Mouse (Mus musculus) forebrain, embryonic 16.5 days (tissue): ENCODE measurements around the gene Lce6a. TPM values are rescaled to one million over a fixed set of nuclear protein-coding genes. Genes with fewer than 3 reads are reported as not detected.

Experiments
- ATAC-seq: fragments of 200-750 bp; cut with Nextera tagmentation; 2 replicates; pipeline ENCODE4 v1.8.0; 2017; ENCODE audit warnings: mild to moderate bottlenecking, moderate library complexity
- H3K27ac ChIP-seq: fragments of 300-500 bp; sonication (generic); 2 replicates; pipeline ENCODE4 v1.5.1; 2014; ENCODE audit warnings: low read length, control low read depth
- H3K27me3 ChIP-seq: fragments of 300-500 bp; sonication (generic); replicated peaks from 2 replicates; pipeline ENCODE4 v1.6.1; 2014; ENCODE audit warnings: low read length; ENCODE audit not compliant: control insufficient read depth, insufficient read depth
- H3K36me3 ChIP-seq: fragments of 300-500 bp; sonication (generic); 2 replicates; pipeline ENCODE4 v1.6.1; 2014; ENCODE audit not compliant: control insufficient read depth, insufficient read depth
- H3K4me1 ChIP-seq: fragments of 300-500 bp; sonication (generic); replicated peaks from 2 replicates; pipeline ENCODE4 v1.6.1; 2014; ENCODE audit warnings: low read length; ENCODE audit not compliant: control insufficient read depth, insufficient read depth
- H3K4me2 ChIP-seq: fragments of 300-500 bp; sonication (generic); 2 replicates; pipeline ENCODE4 v1.6.1; 2014; ENCODE audit warnings: mild to moderate bottlenecking, low read length, control low read depth
- H3K4me3 ChIP-seq: fragments of 300-500 bp; sonication (generic); replicated peaks from 2 replicates; pipeline ENCODE4 v1.5.1; 2014; ENCODE audit warnings: mild to moderate bottlenecking, low read length, control low read depth
- H3K9ac ChIP-seq: fragments of 300-500 bp; sonication (generic); replicated peaks from 2 replicates; pipeline ENCODE4 v1.6.1; 2014; ENCODE audit warnings: low read depth, low read length, control low read depth
- H3K9me3 ChIP-seq: fragments of 300-500 bp; sonication (generic); 2 replicates; pipeline ENCODE4 v1.6.1; 2016; ENCODE audit warnings: low read length; ENCODE audit not compliant: control insufficient read depth
- WGBS: fragments of 180-500 bp; shearing (Covaris S2); extraction: QIAGEN DNeasy Blood & Tissue Kit; methylation state at CpG from one replicate; pipeline ENCODE4 v1.1.7; 2014; 5-methylcytosine and 5-hydroxymethylcytosine counted together
- polyA plus RNA-seq: library from polyadenylated mRNA; unstranded; fragments of >200 nt; fragmentation: Nextera tagmentation; extraction: Ambion mirVana; gene quantifications from 2 replicates; pipeline ENCODE4 v1.2.1, GENCODE M21; 2015

Lce6a gene
- polyA plus RNA-seq, 1 experiment from 2014 or later = not detected

DNA sequence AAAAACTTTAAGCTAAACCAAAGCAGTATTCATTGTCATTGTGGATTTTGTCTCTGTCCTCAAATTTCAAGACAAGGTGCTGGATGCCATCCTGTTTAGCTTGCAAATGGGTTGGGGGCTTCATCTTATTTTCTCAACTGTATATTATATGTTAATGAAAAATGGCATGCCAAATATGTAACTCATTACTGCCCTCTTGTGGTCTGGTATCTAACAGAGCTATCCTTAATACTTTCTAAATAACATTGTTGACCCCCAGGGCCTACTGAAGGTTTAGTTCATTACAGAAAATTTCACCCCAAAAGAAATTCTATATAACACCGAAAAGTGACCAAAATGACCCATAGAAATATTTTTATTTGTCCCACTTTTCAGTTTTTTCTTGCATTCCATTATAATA, 19.3 kb downstream of the Lce6a start:
- Histone ChIP-seq H3K4me3 (no peak overlapping the region), H3K27me3 (no peaks in the 10 kb centered on the region), H3K4me1 (no peaks in the 10 kb centered on the region), H3K9me3 (no peaks in the 10 kb centered on the region; the same call in 1 of the 2 replicates), H3K27ac (no peak overlapping the region), H3K36me3 (no peaks in the 10 kb centered on the region), H3K9ac (no peak overlapping the region), H3K4me2 (no peak overlapping the region)
- no peak for ATAC-seq
- WGBS = 38% methylated on average over 1 of the region's 1 CpGs

DNA sequence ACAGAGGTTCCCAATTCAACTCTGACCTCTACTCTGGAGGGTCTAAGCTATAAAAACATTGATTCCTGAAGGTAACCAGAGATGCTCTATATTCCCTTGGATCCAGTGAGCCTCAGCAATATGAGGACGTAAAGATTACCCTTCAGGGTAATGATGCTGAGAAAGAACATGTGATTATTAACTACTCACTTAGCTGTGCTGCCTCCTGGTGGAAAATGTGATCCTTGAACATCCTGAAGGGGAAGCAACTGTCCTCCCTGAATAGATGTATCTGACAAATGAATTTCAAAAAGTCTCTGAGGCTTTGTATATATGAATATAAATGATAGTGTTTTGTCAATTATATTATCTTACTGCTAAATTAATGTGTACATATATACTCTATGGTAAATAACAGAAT, 21.0 kb downstream of the Lce6a start:
- no peaks in the 10 kb centered on the region for H3K27me3 ChIP-seq
- no peak overlapping the region for H3K9ac ChIP-seq
- no peaks in the 10 kb centered on the region for H3K36me3 ChIP-seq
- ATAC-seq = no peak
- no peaks in the 10 kb centered on the region; the same call in 1 of the 2 replicates for H3K9me3 ChIP-seq
- H3K4me2 ChIP-seq = no peak overlapping the region
- H3K27ac ChIP-seq = no peak overlapping the region
- WGBS = 54% methylated on average over 1 of the region's 1 CpGs
- no peaks in the 10 kb centered on the region for H3K4me1 ChIP-seq
- no peak overlapping the region for H3K4me3 ChIP-seq

- H3K36me3 ChIP-seq = no peaks in the 10 kb centered on the region
- no peaks in the 10 kb centered on the region for H3K27me3 ChIP-seq
- H3K9ac ChIP-seq = no peak overlapping the region
- H3K4me2 ChIP-seq = no peak overlapping the region
- no peak for ATAC-seq
- no peaks in the 10 kb centered on the region; the same call in 1 of the 2 replicates for H3K9me3 ChIP-seq
- H3K27ac ChIP-seq = no peak overlapping the region
- H3K4me1 ChIP-seq = no peaks in the 10 kb centered on the region
- H3K4me3 ChIP-seq = no peak overlapping the region
These were observed 21.5 kb downstream of the Lce6a start for GRCm38 (mm10) chr3:92599973-92600372.

- Histone ChIP-seq H3K27ac (no peak overlapping the region), H3K36me3 (no peaks in the 10 kb centered on the region), H3K4me3 (no peak overlapping the region), H3K27me3 (no peaks in the 10 kb centered on the region), H3K9me3 (no peaks in the 10 kb centered on the region; the same call in 1 of the 2 replicates), H3K9ac (no peak overlapping the region), H3K4me2 (no peak overlapping the region), H3K4me1 (no peaks in the 10 kb centered on the region)
- 91% methylated on average over 2 of the region's 2 CpGs for WGBS
- ATAC-seq = no peak
These were observed 23.0 kb downstream of the Lce6a start for GRCm38 (mm10) chr3:92598429-92598828.

GRCm38 (mm10) chr3:92588858-92589257, 32.6 kb downstream of the Lce6a start, which contains the start of gene Smcp:
Gene Smcp (minus strand): TSS chr3:92588997.
- no peaks in the 10 kb centered on the region for H3K4me1 ChIP-seq
- H3K27me3 ChIP-seq = no peaks in the 10 kb centered on the region
- no peak within 1 kb of the TSS for H3K4me3 ChIP-seq
- H3K36me3 ChIP-seq = no peaks in the 10 kb centered on the region
- ATAC-seq = no peak
- no peak within 1 kb of the TSS for H3K4me2 ChIP-seq
- no peak within 1 kb of the TSS for H3K9ac ChIP-seq
- H3K27ac ChIP-seq = no peak within 1 kb of the TSS
- no peaks in the 10 kb centered on the region for H3K9me3 ChIP-seq
- WGBS = 89% methylated on average over 1 of the region's 1 CpGs

DNA sequence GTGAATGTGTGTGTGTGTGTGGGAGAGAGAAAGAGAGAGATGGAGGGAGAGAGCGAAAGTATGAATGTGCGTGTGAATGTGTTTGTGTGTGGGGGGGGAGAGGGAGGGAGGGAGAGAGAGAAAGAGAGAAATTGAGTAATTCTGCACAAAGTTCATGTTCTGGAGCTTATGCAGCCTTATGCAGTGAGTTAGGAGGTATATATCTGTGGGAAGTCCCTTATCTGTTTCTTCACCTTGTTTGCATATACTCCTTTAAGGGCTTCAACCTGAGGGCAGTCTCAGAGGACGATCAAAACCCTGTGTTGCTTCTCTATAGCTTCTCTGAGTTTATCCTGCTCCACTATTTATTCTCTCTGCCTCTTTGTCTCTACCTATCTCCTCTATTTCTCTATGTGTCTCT, 34.3 kb downstream of the Lce6a start:
- Histone ChIP-seq H3K27me3 (no peaks in the 10 kb centered on the region), H3K9ac (no peak overlapping the region), H3K4me2 (no peak overlapping the region), H3K9me3 (no peaks in the 10 kb centered on the region), H3K4me1 (no peaks in the 10 kb centered on the region), H3K27ac (no peak overlapping the region), H3K36me3 (no peaks in the 10 kb centered on the region), H3K4me3 (no peak overlapping the region)
- WGBS = 93% methylated on average over 3 of the region's 3 CpGs
- ATAC-seq = no peak

- no peak for ATAC-seq
- Histone ChIP-seq H3K9ac (no peak overlapping the region), H3K27me3 (no peaks in the 10 kb centered on the region), H3K9me3 (no peaks in the 10 kb centered on the region), H3K4me1 (no peaks in the 10 kb centered on the region), H3K36me3 (no peaks in the 10 kb centered on the region), H3K4me2 (no peak overlapping the region), H3K4me3 (no peak overlapping the region), H3K27ac (no peak overlapping the region)
- 76% methylated on average over 1 of the region's 1 CpGs for WGBS
These were observed 36.4 kb downstream of the Lce6a start for GRCm38 (mm10) chr3:92585055-92585454.

DNA sequence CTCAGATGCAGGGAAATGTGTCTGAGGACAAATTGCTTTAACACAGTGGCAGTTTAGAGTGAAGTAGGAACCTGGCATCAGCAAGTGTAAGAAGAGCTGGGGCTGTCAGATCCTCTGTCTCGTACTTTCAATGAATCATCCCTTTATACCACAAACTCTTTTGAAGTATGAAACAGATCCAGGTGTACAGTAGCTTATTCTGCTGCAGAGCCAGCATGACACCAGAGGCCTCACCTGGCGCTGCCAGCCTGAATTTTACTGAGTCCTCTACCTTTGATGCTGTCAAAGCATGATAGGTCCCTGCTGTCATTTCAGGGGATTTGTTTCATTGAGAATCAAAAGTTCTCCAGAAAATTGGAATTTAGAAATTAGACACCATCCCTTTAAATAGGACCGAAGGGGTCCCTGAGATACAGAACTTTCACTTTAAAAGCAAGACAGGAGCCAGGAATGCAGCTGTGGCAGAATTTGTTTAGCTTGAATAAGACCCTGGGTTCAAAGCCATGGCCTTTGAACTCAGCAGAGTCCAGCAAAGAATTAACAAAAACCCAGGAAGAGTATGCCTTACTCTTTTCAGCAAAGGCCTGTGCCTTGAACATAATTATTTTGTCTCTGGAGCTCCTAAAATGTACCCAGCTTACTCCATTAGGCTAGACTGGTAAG, 38.2 kb downstream of the Lce6a start:
- Histone ChIP-seq H3K9me3 (no peaks in the 10 kb centered on the region), H3K9ac (no peak overlapping the region), H3K4me2 (no peak overlapping the region), H3K4me3 (no peak overlapping the region), H3K36me3 (no peaks in the 10 kb centered on the region), H3K27me3 (no peaks in the 10 kb centered on the region), H3K27ac (no peak overlapping the region), H3K4me1 (no peaks in the 10 kb centered on the region)
- 59% methylated on average over 3 of the region's 3 CpGs for WGBS
- ATAC-seq = no peak

- Histone ChIP-seq H3K4me1 (no peaks in the 10 kb centered on the region), H3K36me3 (no peaks in the 10 kb centered on the region), H3K27me3 (no peaks in the 10 kb centered on the region), H3K4me2 (no peak overlapping the region), H3K9me3 (no peaks in the 10 kb centered on the region), H3K27ac (no peak overlapping the region), H3K4me3 (no peak overlapping the region), H3K9ac (no peak overlapping the region)
- 69% methylated on average over 1 of the region's 1 CpGs for WGBS
- no peak for ATAC-seq
These were observed 42.0 kb downstream of the Lce6a start for GRCm38 (mm10) chr3:92579508-92579907.
